Mouse (Mus musculus) E14TG2a.4 (cell line): ENCODE data around the gene Hist1h3b.
"Not testable (repeated sequence)": the region's sequence is repeated elsewhere in the genome, so short reads cannot be mapped to it uniquely, and the experiment has no call there.

Experiments
- H3K27me3 ChIP-seq: 2 replicates; pipeline ENCODE4 v1.6.1; 2014; ENCODE audit warnings: low read length, control low read depth; ENCODE audit not compliant: insufficient read depth
- H3K36me3 ChIP-seq: 2 replicates; pipeline ENCODE4 v1.6.1; 2014; ENCODE audit warnings: low read length, control low read depth; ENCODE audit not compliant: insufficient read depth
- H3K4me1 ChIP-seq: replicated peaks from 2 replicates; pipeline ENCODE4 v1.6.1; 2014; ENCODE audit warnings: low read depth, low read length, control low read depth
- H3K4me3 ChIP-seq: replicated peaks from 2 replicates; pipeline ENCODE4 v1.5.1; 2014; ENCODE audit warnings: mild to moderate bottlenecking, low read length
- H3K9me3 ChIP-seq: 2 replicates; pipeline ENCODE4 v1.6.1; 2014; ENCODE audit warnings: low read length, control low read depth
- CTCF ChIP-seq: conservative IDR thresholded peaks from 2 replicates; pipeline ENCODE4 v1.5.1; 2014; ENCODE audit warnings: low read length
- NANOG ChIP-seq: IDR thresholded peaks from 2 replicates; pipeline ENCODE4 v1.6.1; 2014; ENCODE audit warnings: borderline replicate concordance, low read length, mixed read lengths
- POU5F1 ChIP-seq: IDR thresholded peaks from 2 replicates; pipeline ENCODE4 v1.6.1; 2014; ENCODE audit warnings: low read length, borderline replicate concordance

Hist1h3b gene

GRCm38 (mm10) chr13:23740910-23741309 lies 11.2 kb upstream of the Hist1h3b start:
- Histone ChIP-seq H3K4me1 (peaks cover 29% of the 10 kb centered on the region), H3K27me3 (no peaks in the 10 kb centered on the region), H3K36me3 (no peaks in the 10 kb centered on the region), H3K9me3 (no peaks in the 10 kb centered on the region), H3K4me3 (peak overlapping the region; percentile 46; the same call in 1 of the 2 replicates)
- TF ChIP-seq CTCF = no peak
- no peak for TF ChIP-seq POU5F1
- no peak for TF ChIP-seq NANOG

- Histone ChIP-seq H3K36me3 (no peaks in the 10 kb centered on the region), H3K27me3 (no peaks in the 10 kb centered on the region), H3K4me1 (peaks cover 28% of the 10 kb centered on the region), H3K4me3 (peak overlapping the region; percentile 46; the same call in 1 of the 2 replicates), H3K9me3 (no peaks in the 10 kb centered on the region)
- TF ChIP-seq NANOG (no peak; the same call in 1 of the 2 replicates), CTCF (no peak), POU5F1 (0 out of 2 replicates have a peak, but pooled peaks have one; percentile 52)
Observed at GRCm38 (mm10) chr13:23742007-23742406, 10.1 kb upstream of the Hist1h3b start.

GRCm38 (mm10) chr13:23743215-23743614 lies 8.9 kb upstream of the Hist1h3b start:
- TF ChIP-seq POU5F1 (no peak), NANOG (no peak), CTCF (no peak)
- H3K4me1 ChIP-seq = peaks cover 23% of the 10 kb centered on the region
- no peaks in the 10 kb centered on the region for H3K9me3 ChIP-seq
- no peaks in the 10 kb centered on the region for H3K36me3 ChIP-seq
- no peaks in the 10 kb centered on the region for H3K27me3 ChIP-seq
- peak overlapping the region; percentile 73 for H3K4me3 ChIP-seq

GRCm38 (mm10) chr13:23743963-23744362 lies 8.1 kb upstream of the Hist1h3b start:
- no peaks in the 10 kb centered on the region for H3K36me3 ChIP-seq
- H3K27me3 ChIP-seq = no peaks in the 10 kb centered on the region
- TF ChIP-seq POU5F1 = no peak
- no peak for TF ChIP-seq CTCF
- TF ChIP-seq NANOG = no peak
- no peaks in the 10 kb centered on the region for H3K9me3 ChIP-seq
- peaks cover 30% of the 10 kb centered on the region for H3K4me1 ChIP-seq
- peak overlapping the region; percentile 73 for H3K4me3 ChIP-seq

- no peaks in the 10 kb centered on the region for H3K36me3 ChIP-seq
- peak overlapping the region; percentile 73 for H3K4me3 ChIP-seq
- H3K27me3 ChIP-seq = no peaks in the 10 kb centered on the region
- H3K9me3 ChIP-seq = no peaks in the 10 kb centered on the region
- no peak for TF ChIP-seq NANOG
- no peak for TF ChIP-seq POU5F1
- no peak for TF ChIP-seq CTCF
- peaks cover 38% of the 10 kb centered on the region for H3K4me1 ChIP-seq
Observed at GRCm38 (mm10) chr13:23744421-23745380, 7.4 kb upstream of the Hist1h3b start.

GRCm38 (mm10) chr13:23745381-23746161 lies 6.5 kb upstream of the Hist1h3b start, which contains the start of gene Hist1h3c:
Hist1h3c (minus strand) TSS chr13:23745602.
- no peaks in the 10 kb centered on the region for H3K27me3 ChIP-seq
- no peaks in the 10 kb centered on the region for H3K36me3 ChIP-seq
- no peak for TF ChIP-seq POU5F1
- TF ChIP-seq NANOG = no peak
- no peak for TF ChIP-seq CTCF
- peak within 1 kb of the TSS; percentile 75 for H3K4me3 ChIP-seq
- no peaks in the 10 kb centered on the region for H3K9me3 ChIP-seq
- peaks cover 46% of the 10 kb centered on the region for H3K4me1 ChIP-seq

- not testable (repeated sequence) for H3K9me3 ChIP-seq, H3K27me3 ChIP-seq, H3K36me3 ChIP-seq
- peaks cover 47% of the 10 kb centered on the region for H3K4me1 ChIP-seq
- H3K4me3 ChIP-seq = peak within 1 kb of the TSS; percentile 75
Observed at GRCm38 (mm10) chr13:23746201-23747080, 5.6 kb upstream of the Hist1h3b start, which contains the start of gene Hist1h2bb. Hist1h2bb (plus strand) TSS chr13:23746734.

- H3K9me3 ChIP-seq = no peaks in the 10 kb centered on the region
- no peaks in the 10 kb centered on the region for H3K27me3 ChIP-seq
- TF ChIP-seq NANOG = peak; percentile 68; the same call in 1 of the 2 replicates
- TF ChIP-seq CTCF = no peak
- no peaks in the 10 kb centered on the region for H3K36me3 ChIP-seq
- H3K4me1 ChIP-seq = peaks cover 47% of the 10 kb centered on the region
- H3K4me3 ChIP-seq = peak overlapping the region; percentile 55
Observed at GRCm38 (mm10) chr13:23747081-23747891, 4.8 kb upstream of the Hist1h3b start.
